Mouse (Mus musculus): ENCODE results near the gene Gpbar1. TPM values are rescaled to one million over a fixed set of nuclear protein-coding genes. Genes with fewer than 3 reads are reported as not detected.

Gene Gpbar1
- polyA plus RNA-seq, 1 experiment: not detected

DNA sequence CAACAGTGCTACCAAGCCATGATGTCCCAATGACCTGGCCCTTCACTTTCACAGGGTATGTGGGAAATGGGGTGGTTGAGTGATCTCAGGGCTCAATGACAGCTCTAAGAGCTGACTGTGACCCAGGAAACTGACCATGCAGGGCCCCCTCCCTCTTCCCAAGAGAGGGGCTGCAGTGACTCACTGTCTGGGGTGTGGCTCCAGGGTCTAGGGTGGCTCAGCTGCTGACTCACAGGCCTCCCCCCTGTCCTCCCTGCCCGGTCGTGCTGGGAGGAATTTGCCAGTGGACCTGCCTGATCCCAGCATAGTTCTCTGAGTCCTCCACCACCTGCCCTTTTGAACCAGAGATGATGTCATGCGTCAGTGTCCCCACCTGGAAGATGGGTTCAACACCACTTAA lies 18.9 kb downstream of the Gpbar1 start:
- Histone ChIP-seq H3K4me3 (ENCODE audit: insufficient read depth, poor library complexity, severe bottlenecking) (no peak overlapping the region), H3K36me3 (ENCODE audit: control insufficient read depth, insufficient read depth) (peaks cover 19% of the 10 kb centered on the region), H3K79me2 (ENCODE audit: control insufficient read depth, insufficient read depth) (peaks cover 86% of the 10 kb centered on the region), H3ac (ENCODE audit: control insufficient read depth, insufficient read length, low read depth) (no peak overlapping the region), H3K27me3 (ENCODE audit: control insufficient read depth, insufficient read depth, insufficient read length) (no peaks in the 10 kb centered on the region), H3K79me3 (ENCODE audit: low read depth) (peaks cover 51% of the 10 kb centered on the region)
- TF ChIP-seq FOSL1 (IDR thresholded peaks at IDR 0.05; ENCODE audit: insufficient read depth, low read length, poor library complexity, severe bottlenecking) (no peak), MYOG (IDR thresholded peaks at IDR 0.05; ENCODE audit: control insufficient read depth, extremely low read depth, insufficient read length) (no peak), MYOD1 (IDR thresholded peaks at IDR 0.05; ENCODE audit: control insufficient read depth, insufficient read length, low read depth) (peak; percentile 23), MAX (IDR thresholded peaks at IDR 0.05) (peak; percentile 19)

DNA sequence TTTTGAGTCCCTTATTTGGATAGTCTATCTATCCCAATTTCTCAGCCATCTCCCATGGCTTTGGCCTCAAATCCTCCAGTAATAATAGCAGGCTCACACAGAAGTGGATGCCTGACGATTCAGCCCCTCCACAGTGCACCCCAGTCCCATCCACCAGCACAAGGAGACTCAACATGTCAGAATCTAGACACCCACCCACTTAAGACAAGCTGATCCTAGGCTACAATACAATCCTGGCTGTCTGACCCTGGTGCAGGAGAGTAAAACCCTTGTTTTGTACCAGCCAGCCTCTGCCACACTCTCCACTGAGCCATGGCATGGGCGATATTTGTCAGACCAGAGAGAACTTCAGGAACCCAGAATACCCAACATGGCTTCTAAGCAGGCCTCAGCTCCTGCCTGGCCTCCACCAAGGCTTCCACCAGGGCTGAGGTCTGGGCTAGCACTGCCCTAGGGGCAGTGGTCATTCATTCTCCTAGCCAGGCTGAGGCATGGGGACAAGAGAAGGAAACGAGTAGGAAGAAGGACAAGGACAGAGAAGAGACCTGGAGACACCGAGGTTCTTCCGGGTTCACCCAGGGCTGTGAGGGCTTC lies 19.9 kb downstream of the Gpbar1 start:
- Histone ChIP-seq H3ac (ENCODE audit: control insufficient read depth, insufficient read length, low read depth) (no peak overlapping the region), H3K27me3 (ENCODE audit: control insufficient read depth, insufficient read depth, insufficient read length) (no peaks in the 10 kb centered on the region), H3K79me3 (ENCODE audit: low read depth) (peaks cover 60% of the 10 kb centered on the region), H3K79me2 (ENCODE audit: control insufficient read depth, insufficient read depth) (peaks cover 95% of the 10 kb centered on the region), H3K4me3 (ENCODE audit: insufficient read depth, poor library complexity, severe bottlenecking) (no peak overlapping the region), H3K36me3 (ENCODE audit: control insufficient read depth, insufficient read depth) (peaks cover 12% of the 10 kb centered on the region)
- TF ChIP-seq FOSL1 (IDR thresholded peaks at IDR 0.05; ENCODE audit: insufficient read depth, low read length, poor library complexity, severe bottlenecking): no peak
- TF ChIP-seq MYOD1 (IDR thresholded peaks at IDR 0.05; ENCODE audit: control insufficient read depth, insufficient read length, low read depth): no peak
- no peak for TF ChIP-seq CEBPB (IDR thresholded peaks at IDR 0.05; ENCODE audit: low read depth)
- TF ChIP-seq CTCF (IDR thresholded peaks at IDR 0.05; ENCODE audit: control insufficient read depth, insufficient read depth, insufficient read length): no peak
- TF ChIP-seq MYOG (IDR thresholded peaks at IDR 0.05; ENCODE audit: control insufficient read depth, extremely low read depth, insufficient read length): no peak
- no peak for TF ChIP-seq USF1 (IDR thresholded peaks at IDR 0.05; ENCODE audit: low read depth)
- no peak for TF ChIP-seq MAX (IDR thresholded peaks at IDR 0.05)

DNA sequence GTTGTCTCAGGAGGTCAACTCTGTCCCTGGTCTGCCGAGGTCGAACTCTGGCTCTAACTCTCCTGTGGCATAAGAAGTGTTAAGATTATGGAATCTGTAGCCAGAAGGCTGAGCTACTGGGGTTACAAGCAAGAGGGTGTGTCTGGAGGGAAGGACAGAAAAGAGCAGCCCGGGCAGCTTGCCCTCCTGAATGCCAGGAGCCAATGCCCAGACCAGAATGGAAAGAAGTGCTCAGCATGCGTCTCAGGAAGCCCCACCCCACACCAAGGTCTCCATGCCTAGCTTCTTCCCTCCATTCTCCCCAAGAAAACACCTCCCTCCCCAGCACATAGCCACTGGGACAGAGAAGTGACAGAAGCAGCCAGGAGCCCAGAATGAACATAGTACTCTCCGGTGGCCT lies 20.6 kb downstream of the Gpbar1 start:
- H3K4me3 ChIP-seq (ENCODE audit: insufficient read depth, poor library complexity, severe bottlenecking): no peak overlapping the region
- H3K27me3 ChIP-seq (ENCODE audit: control insufficient read depth, insufficient read depth, insufficient read length): no peaks in the 10 kb centered on the region
- H3K36me3 ChIP-seq (ENCODE audit: control insufficient read depth, insufficient read depth): peaks cover 5% of the 10 kb centered on the region
- TF ChIP-seq CEBPB (IDR thresholded peaks at IDR 0.05; ENCODE audit: low read depth): no peak
- TF ChIP-seq MYOD1 (IDR thresholded peaks at IDR 0.05; ENCODE audit: control insufficient read depth, insufficient read length, low read depth): no peak
- TF ChIP-seq MAX (IDR thresholded peaks at IDR 0.05): no peak
- no peak for TF ChIP-seq USF1 (IDR thresholded peaks at IDR 0.05; ENCODE audit: low read depth)
- no peak for TF ChIP-seq FOSL1 (IDR thresholded peaks at IDR 0.05; ENCODE audit: insufficient read depth, low read length, poor library complexity, severe bottlenecking)
- TF ChIP-seq CTCF (IDR thresholded peaks at IDR 0.05; ENCODE audit: control insufficient read depth, insufficient read depth, insufficient read length): no peak
- TF ChIP-seq MYOG (IDR thresholded peaks at IDR 0.05; ENCODE audit: control insufficient read depth, extremely low read depth, insufficient read length): no peak
- no peak overlapping the region for H3ac ChIP-seq (ENCODE audit: control insufficient read depth, insufficient read length, low read depth)
- H3K79me2 ChIP-seq (ENCODE audit: control insufficient read depth, insufficient read depth): peaks cover 95% of the 10 kb centered on the region
- peaks cover 58% of the 10 kb centered on the region for H3K79me3 ChIP-seq (ENCODE audit: low read depth)

DNA sequence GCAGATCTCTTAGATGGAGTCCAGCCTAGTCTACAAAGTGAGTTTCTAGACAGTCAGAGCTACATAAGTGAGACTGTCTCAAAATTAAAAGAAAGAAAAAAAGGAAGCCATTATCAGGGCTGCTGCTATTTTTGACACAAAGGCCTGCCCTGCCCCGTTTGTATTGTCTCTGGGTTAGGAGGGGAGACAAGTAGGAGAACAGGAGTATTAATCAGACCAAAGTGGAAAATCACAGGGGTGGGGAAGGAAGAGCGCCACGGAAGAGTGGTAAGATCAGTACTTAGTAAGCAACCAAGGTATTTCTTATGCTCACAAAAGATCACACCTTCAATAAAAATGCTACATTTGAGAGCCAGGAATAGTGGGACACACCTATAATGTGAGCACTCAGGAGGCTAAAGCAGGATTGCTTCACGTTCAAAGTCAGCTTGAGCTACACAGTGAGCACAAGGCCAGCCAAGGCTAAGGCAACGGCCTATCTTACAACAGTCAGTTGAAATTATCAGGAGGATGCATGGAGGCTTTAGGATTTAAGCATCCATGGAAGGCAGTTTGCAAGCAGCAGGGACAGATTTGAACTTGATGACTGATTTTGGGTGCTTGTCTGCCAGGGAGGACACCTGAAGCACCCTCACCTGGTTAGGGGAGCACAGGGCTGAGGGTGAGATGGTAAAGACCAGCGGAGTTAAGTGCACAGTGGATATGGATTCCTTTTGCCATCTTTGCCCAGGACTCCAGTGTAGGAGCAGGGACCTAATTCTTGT lies 22.2 kb downstream of the Gpbar1 start:
- H3K79me3 ChIP-seq (ENCODE audit: low read depth): peaks cover 51% of the 10 kb centered on the region
- H3K4me3 ChIP-seq (ENCODE audit: insufficient read depth, poor library complexity, severe bottlenecking): no peak overlapping the region
- no peak for TF ChIP-seq MYOG (IDR thresholded peaks at IDR 0.05; ENCODE audit: control insufficient read depth, extremely low read depth, insufficient read length)
- TF ChIP-seq CEBPB (IDR thresholded peaks at IDR 0.05; ENCODE audit: low read depth): no peak
- TF ChIP-seq CTCF (IDR thresholded peaks at IDR 0.05; ENCODE audit: control insufficient read depth, insufficient read depth, insufficient read length): no peak
- no peak for TF ChIP-seq USF1 (IDR thresholded peaks at IDR 0.05; ENCODE audit: low read depth)
- no peak for TF ChIP-seq MYOD1 (IDR thresholded peaks at IDR 0.05; ENCODE audit: control insufficient read depth, insufficient read length, low read depth)
- no peak for TF ChIP-seq MAX (IDR thresholded peaks at IDR 0.05)
- no peak for TF ChIP-seq FOSL1 (IDR thresholded peaks at IDR 0.05; ENCODE audit: insufficient read depth, low read length, poor library complexity, severe bottlenecking)
- H3K79me2 ChIP-seq (ENCODE audit: control insufficient read depth, insufficient read depth): peaks cover 80% of the 10 kb centered on the region
- H3K27me3 ChIP-seq (ENCODE audit: control insufficient read depth, insufficient read depth, insufficient read length): no peaks in the 10 kb centered on the region
- no peak overlapping the region for H3ac ChIP-seq (ENCODE audit: control insufficient read depth, insufficient read length, low read depth)
- no peaks in the 10 kb centered on the region for H3K36me3 ChIP-seq (ENCODE audit: control insufficient read depth, insufficient read depth)

DNA sequence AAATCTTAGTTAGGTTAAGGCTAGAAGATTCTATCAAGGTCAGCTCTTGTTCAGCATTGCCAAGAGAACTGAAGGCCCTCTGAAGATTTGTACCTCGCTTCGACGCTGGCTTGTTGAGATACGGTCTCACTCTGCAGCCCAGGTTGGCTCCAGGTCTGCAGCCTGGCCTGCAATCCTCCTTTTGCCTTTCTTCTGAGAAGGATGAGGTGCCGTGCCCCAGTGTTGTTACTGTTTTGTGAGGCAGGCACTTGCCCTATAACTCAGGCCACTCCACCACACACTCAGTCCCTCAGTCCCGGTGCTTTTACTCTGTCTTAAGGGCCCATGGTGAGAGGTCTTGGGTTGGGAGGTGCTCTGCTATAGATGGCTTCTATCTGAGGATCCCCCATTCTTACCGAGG lies 23.9 kb downstream of the Gpbar1 start:
- Histone ChIP-seq H3K36me3 (ENCODE audit: control insufficient read depth, insufficient read depth) (no peaks in the 10 kb centered on the region), H3K79me3 (ENCODE audit: low read depth) (peaks cover 51% of the 10 kb centered on the region), H3ac (ENCODE audit: control insufficient read depth, insufficient read length, low read depth) (no peak overlapping the region), H3K27me3 (ENCODE audit: control insufficient read depth, insufficient read depth, insufficient read length) (no peaks in the 10 kb centered on the region), H3K4me3 (ENCODE audit: insufficient read depth, poor library complexity, severe bottlenecking) (no peak overlapping the region), H3K79me2 (ENCODE audit: control insufficient read depth, insufficient read depth) (peaks cover 68% of the 10 kb centered on the region)
- TF ChIP-seq USF1 (IDR thresholded peaks at IDR 0.05; ENCODE audit: low read depth): no peak
- TF ChIP-seq MYOG (IDR thresholded peaks at IDR 0.05; ENCODE audit: control insufficient read depth, extremely low read depth, insufficient read length): no peak
- TF ChIP-seq CEBPB (IDR thresholded peaks at IDR 0.05; ENCODE audit: low read depth): no peak
- no peak for TF ChIP-seq MYOD1 (IDR thresholded peaks at IDR 0.05; ENCODE audit: control insufficient read depth, insufficient read length, low read depth)
- TF ChIP-seq CTCF (IDR thresholded peaks at IDR 0.05; ENCODE audit: control insufficient read depth, insufficient read depth, insufficient read length): no peak
- no peak for TF ChIP-seq FOSL1 (IDR thresholded peaks at IDR 0.05; ENCODE audit: insufficient read depth, low read length, poor library complexity, severe bottlenecking)
- no peak for TF ChIP-seq MAX (IDR thresholded peaks at IDR 0.05)

Data from C2C12 (cell line).